Mouse (Mus musculus) brain, embryonic 18.5 days (tissue): ENCODE data around the gene Fth1.

Source experiments
- DNase-seq: peaks from one replicate; pipeline ENCODE4 v3.0.0-alpha.2; 2012; ENCODE audit warnings: low read depth, low spot score

Gene Fth1

DNA sequence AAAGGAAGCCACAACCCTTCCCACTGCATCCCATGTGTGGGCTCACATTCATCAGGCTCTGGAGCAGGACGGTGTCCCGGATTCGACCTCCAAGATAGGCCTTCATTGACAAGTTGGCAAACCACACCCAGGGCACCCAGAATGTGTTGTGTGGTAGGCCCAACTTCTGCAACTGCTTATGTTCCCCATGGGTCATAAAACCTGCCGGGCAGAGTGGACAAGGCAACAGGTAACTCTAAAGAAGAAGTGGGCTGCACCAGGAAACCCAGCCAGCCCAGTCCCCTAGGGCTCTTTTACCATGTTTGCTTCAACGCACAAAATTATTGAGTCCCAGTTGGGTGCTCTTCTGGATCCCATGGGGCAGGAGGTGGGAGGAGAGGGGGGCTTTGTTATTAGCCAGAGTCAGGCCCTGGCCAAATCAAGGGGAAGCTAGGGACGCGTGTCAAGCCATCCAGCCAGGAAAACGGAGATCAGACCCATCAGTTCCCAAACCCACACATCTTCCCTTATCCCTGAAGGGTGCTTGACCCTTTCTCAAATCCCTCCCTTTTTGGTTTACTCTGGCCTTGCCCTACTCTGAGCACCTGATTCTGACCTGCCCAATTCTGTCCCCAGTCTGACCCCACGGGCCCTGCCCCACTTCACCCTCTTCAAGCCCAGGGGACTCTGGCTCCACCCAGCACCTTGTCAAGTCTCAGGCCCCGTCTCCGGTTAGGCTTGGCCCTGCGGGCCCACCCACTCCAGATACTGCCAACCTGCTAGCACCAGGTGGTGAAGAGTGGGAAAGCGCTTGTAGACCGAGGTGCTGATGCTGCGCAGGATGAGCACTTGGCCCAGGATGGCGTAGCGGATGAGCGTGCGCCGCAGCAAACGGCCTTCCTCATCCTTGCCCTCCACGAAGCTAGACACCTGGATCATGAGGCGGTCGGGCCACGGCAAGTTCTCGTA is 11.9 kb downstream of the Fth1 start:
- no peak for DNase-seq

DNA sequence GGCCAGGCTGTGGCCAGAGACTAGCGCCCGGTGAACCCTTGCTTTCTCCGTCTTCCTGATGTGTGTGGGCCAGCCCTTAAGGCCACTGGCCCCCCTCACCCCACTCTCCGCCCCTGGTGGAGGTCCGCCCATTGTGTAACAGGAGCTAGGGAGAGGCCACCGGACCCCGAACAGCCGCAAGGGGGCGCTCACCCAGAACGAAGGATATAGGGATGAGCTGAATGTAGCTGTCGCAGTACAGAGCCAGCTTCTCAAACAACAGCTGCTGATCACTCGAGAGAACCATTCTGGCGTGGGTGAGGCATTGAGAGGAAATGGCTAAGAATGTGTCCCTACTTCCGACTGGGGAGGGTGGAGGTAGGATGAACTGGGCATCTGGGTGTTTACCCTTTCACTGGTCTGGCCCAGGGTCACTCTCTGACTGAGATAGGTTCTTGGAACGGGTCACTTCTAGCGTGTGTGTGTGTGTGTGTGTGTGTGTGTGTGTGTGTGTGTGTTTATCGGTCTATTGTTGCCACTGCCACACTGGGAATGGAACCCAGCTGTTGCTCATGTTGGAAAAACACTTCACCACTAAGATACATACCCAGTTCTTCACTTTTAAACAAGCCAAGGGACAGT is 12.7 kb downstream of the Fth1 start:
- no peak for DNase-seq

GRCm38 (mm10) chr19:9997204-9998062 is 17.0 kb downstream of the Fth1 start:
- DNase-seq: no peak

GRCm38 (mm10) chr19:9998063-9998416 is 17.6 kb downstream of the Fth1 start:
- no peak for DNase-seq

- DNase-seq: no peak
These were observed 18.5 kb downstream of the Fth1 start for GRCm38 (mm10) chr19:9998736-9999486.

DNA sequence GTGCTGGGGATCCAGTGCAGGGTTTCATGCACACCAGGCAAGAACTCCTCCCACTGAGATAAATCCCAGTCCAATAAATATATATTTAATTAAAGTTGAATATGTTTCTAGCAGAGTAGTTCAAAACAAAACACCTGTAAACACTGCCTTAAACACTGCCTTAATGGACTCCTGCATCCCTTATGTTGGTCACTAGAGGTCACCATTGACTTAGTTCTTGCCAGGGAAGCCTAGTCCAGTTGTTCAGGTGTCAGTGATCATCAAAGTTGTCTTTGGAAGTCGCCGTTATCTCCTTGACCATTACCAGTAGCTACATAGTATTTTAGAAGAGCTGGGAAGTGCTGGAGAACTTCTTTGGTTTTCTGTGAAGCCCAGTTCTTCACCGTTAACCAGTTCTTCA is 19.9 kb downstream of the Fth1 start:
- no peak for DNase-seq

GRCm38 (mm10) chr19:10001206-10001969 is 21.0 kb downstream of the Fth1 start, which contains the start of the genes Best1 and Rab3il1:
Best1 (minus strand) TSS chr19:10001633.
Rab3il1 (plus strand) TSS chr19:10001669.
- DNase-seq: no peak

DNA sequence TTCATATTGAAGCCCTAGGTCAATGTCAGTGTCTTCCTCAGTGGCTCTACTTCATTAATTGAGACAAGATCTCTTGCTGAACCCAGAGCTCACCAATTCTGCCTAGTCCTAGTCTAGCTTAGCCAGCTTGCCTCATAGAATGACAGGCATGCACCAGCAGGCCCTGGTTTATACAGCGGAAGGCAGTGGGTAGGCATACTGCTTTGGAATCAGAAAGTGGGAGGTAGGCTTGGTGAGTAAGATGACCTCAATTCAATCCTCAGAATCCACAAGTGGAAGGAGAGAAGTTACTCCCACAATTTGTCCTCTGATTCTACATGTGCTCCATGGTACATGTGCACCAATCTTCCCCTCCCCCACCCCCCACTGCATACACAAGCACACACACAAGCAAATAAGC is 23.3 kb downstream of the Fth1 start:
- no peak for DNase-seq

DNA sequence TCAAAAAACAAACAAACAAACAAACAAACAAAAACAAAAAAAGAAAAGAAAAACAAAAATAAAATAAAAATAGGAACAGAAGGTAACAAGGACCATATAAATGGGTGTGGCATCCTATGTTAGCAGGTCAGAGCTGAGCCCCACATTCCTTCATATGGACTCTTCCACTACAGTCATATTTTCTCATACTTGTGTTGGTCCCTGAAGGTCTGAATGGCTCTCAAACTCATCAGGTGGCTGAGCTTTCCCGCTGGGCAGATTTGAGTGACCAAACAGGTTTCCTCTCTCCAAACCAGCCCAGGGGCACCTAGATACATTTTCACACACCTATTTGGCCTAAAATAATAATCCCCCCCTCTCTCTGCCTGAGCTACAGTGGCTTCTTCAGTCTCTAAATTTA is 31.0 kb downstream of the Fth1 start:
- no peak for DNase-seq

DNA sequence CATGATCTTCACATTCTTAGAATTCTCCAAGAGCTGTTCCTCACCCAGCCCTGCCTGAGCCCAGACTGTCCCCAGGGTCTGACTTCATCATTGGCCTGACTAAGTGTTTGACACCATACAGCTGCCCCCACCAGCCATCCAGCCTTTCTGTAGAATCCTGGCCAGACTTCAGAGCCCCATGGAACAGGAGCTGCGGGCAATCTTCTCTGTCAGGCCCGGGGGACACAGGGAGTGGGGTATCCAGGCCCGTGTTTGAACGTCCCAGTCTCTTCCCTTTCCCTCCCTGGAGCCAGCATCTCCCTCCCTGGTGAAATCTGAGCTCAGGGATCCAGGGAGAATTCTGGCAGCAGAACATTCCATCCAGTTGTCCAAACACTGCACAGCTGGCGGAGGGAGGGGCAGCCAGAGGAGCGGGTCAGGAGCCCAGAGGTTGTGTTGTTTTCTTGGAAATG is 32.5 kb downstream of the Fth1 start:
- DNase-seq: no peak

- no peak for DNase-seq
These were observed 33.0 kb downstream of the Fth1 start for GRCm38 (mm10) chr19:10013348-10013747.

- DNase-seq: no peak
These were observed 33.5 kb downstream of the Fth1 start for GRCm38 (mm10) chr19:10013913-10014312.

DNA sequence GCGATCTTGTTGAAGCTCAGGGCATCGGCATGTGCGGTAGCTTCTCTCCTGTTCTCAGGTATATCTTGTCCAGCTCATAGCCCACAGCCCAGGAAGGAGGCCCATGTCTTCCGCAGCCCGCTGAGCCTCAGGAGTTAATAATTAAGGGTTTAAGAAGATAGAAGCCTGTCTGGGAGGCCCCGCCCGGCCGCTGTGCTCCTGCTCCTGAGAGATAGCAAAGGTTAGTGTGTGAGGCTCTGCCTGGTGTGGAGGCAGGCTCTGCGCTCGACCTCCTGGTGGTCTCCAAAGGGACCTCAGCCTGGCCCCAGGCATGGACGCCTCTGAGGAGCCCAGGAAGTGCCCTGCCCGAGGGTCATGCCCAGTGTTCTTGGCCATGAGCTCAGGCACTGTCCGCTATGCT is 34.4 kb downstream of the Fth1 start:
- DNase-seq: no peak

DNA sequence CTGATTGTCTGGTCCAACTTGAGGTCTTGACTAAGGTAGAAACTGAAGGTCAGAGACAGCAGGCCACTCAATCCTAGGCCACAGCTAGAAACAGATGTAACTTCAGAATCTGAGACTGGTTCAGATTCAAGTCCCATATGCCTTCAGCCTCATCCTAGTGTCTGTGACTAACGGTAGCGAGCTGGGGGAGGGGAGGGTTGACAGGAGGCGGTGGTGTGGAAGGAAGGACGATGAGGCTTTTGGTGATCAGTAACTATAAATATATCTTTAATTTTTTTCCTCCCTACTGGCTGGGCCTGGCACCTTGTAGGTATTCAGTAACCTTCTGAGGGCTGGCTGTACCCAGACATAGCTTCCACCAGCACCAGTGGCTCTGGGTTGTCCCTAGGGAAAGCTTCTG is 35.0 kb downstream of the Fth1 start:
- DNase-seq: no peak

DNA sequence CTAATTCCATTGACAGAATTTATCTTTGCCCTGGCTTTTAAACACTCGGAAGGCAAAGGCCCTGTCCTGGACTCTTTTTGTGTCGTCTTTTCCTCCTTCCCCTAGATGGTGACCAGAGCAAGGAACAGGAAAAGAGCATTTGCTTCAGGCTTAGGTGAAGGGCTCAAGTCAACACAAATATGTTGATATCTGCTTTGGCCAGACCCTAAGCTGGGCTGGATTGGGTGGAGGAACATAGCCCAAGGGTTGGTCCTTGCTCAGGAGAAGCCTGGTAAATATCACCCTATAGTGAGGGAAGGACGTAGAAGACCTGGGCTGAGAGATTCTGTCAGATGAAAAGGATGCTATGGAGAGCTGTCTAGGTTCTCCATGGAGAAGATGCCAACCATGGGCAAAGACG is 35.8 kb downstream of the Fth1 start:
- no peak for DNase-seq

DNA sequence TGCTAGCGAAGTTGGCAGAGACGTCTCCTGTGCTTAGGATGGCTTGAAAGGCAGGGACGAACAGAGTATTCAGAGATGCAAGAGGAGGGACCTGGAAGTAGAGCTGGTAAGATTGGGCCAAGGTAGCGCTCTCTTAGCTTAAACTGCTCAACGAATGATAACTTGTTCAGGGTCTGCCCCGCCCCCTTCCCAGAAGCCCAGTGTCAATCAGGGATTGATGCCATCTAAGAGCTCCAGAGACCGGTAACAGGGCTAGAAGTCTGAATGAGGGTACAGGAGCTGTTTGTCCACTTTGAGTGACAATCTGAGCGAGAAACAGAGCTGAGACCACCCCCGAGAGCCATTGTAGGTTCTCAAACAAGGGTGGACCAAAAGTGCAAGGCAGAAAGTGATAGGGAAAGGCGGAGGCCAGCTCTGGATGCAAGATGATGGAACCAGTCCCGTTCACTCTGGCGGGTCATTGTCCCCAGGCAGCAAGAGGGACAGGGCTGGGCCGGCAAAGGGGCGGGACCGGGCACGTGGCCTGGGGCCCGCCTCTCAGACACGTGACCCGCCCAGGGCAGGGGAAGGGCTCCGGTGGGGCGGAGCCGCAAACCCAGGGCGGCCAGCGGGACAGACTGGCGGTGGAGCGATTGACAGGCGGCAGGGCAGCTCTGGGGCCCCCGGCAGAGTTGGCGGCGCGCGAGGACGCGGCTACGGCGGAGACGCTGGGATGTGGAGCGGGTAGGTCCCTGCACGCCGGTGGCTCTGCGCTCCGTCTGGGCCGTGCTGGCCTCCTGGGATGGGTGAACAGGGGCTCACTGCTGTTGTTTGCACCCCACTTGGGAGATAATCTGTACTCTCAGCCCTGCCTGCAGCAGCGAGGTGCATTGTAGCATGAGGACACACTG is 37.5 kb downstream of the Fth1 start:
- DNase-seq: no peak

- DNase-seq: no peak
These were observed 38.1 kb downstream of the Fth1 start for GRCm38 (mm10) chr19:10018527-10018818.

DNA sequence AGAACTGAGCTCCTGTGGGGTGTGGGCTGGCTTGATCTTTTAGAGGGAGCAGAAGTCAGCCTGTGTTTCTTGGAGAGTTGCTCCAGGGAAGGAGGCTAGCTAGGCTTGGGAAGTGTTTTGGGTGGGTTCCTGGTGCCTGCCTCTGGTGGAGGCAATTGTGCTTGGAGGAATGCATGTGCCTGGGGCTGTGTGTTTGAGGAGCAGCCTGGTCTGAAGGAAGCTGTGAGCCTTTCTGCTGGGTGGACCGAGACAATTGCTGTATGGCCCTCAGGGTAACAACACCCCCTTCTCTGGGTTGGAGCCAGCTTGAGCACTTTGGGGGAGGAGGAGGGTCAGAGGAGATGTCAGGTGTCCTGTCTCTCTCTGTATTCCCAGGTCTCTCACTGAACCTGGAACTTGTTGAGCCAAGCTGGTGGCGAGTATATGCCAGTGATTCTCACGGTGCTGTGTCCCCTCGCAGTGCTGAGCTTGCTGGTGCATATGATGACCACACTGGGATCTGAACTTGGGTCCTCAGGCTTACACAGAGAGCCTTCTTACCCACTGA is 38.9 kb downstream of the Fth1 start:
- no peak for DNase-seq

GRCm38 (mm10) chr19:10021981-10022380 is 41.6 kb downstream of the Fth1 start:
- DNase-seq: no peak
